Mouse (Mus musculus): ENCODE data around the gene Tspan9. TPM values are rescaled to one million over a fixed set of nuclear protein-coding genes. Genes with fewer than 3 reads are reported as not detected.

Gene Tspan9
- 17.7 and 19.6 TPM in 2 replicates for polyA plus RNA-seq (2015; fragmentation: Nextera tagmentation; extraction: Ambion mirVana)

GRCm38 (mm10) chr6:128143390-128144020, at the start of gene Tspan9:
TSS of gene Tspan9 (minus strand) at chr6:128143594.
- peak within 1 kb of the TSS; percentile 69; the same call in 1 of the 2 replicates for H3K27ac ChIP-seq (ENCODE audit: low read depth)

GRCm38 (mm10) chr6:128183521-128183920, 40.1 kb upstream of the Tspan9 start:
- DNase-seq (no peak), ATAC-seq (no peak)
- TF ChIP-seq EP300 (IDR thresholded peaks at IDR 0.05; ENCODE audit: low read depth) (no peak), CTCF (IDR thresholded peaks at IDR 0.05; ENCODE audit: low read depth) (0 out of 2 replicates have a peak, but pooled peaks have one; percentile 23)
- Histone ChIP-seq H3K9ac (replicated peaks) (no peak overlapping the region), H3K27ac (ENCODE audit: low read depth) (no peak overlapping the region), H3K4me1 (ENCODE audit: insufficient read depth) (no peaks in the 10 kb centered on the region), H3K4me3 (ENCODE audit: low read depth, low read length) (no peak overlapping the region), H3K36me3 (replicated peaks; ENCODE audit: insufficient read depth, low read length) (no peaks in the 10 kb centered on the region), H3K4me2 (ENCODE audit: low read depth, low read length) (no peak overlapping the region), H3K27me3 (ENCODE audit: insufficient read depth, low read length) (no peaks in the 10 kb centered on the region), H3K9me3 (ENCODE audit: low read length) (no peaks in the 10 kb centered on the region)
- WGBS (ENCODE audit: insufficient replicate concordance): 49% methylated on average over 2 of the region's 2 CpGs

More at GRCm38 (mm10) chr6:128143390-128144020, at the start of gene Tspan9:
- Histone ChIP-seq H3K9ac (replicated peaks) (peak within 1 kb of the TSS; percentile 65), H3K4me1 (ENCODE audit: insufficient read depth) (peaks cover 4% of the 10 kb centered on the region; the same call in 1 of the 2 replicates), H3K4me3 (ENCODE audit: low read depth, low read length) (peak within 1 kb of the TSS; percentile 63), H3K9me3 (ENCODE audit: low read length) (no peaks in the 10 kb centered on the region), H3K27me3 (ENCODE audit: insufficient read depth, low read length) (peaks cover 3% of the 10 kb centered on the region; the same call in 1 of the 2 replicates), H3K4me2 (ENCODE audit: low read depth, low read length) (peak within 1 kb of the TSS; percentile 87), H3K36me3 (replicated peaks; ENCODE audit: insufficient read depth, low read length) (no peaks in the 10 kb centered on the region)
- WGBS (ENCODE audit: insufficient replicate concordance): under 1% methylated on average over 26 of the region's 56 CpGs
- DNase-seq (peak; percentile 83), ATAC-seq (peak; percentile 93)
- TF ChIP-seq CTCF (IDR thresholded peaks at IDR 0.05; ENCODE audit: low read depth) (no peak), EP300 (IDR thresholded peaks at IDR 0.05; ENCODE audit: low read depth) (no peak)

- Histone ChIP-seq H3K36me3 (replicated peaks; ENCODE audit: insufficient read depth, low read length) (no peaks in the 10 kb centered on the region), H3K9me3 (ENCODE audit: low read length) (no peaks in the 10 kb centered on the region), H3K9ac (replicated peaks) (no peak overlapping the region), H3K4me1 (ENCODE audit: insufficient read depth) (no peaks in the 10 kb centered on the region), H3K4me2 (ENCODE audit: low read depth, low read length) (no peak overlapping the region), H3K27ac (ENCODE audit: low read depth) (no peak overlapping the region), H3K27me3 (ENCODE audit: insufficient read depth, low read length) (no peaks in the 10 kb centered on the region), H3K4me3 (ENCODE audit: low read depth, low read length) (no peak overlapping the region)
- DNase-seq: no peak
- TF ChIP-seq EP300 (IDR thresholded peaks at IDR 0.05; ENCODE audit: low read depth) (no peak), CTCF (IDR thresholded peaks at IDR 0.05; ENCODE audit: low read depth) (no peak)
- ATAC-seq: no peak
- 61% methylated on average over 5 of the region's 5 CpGs for WGBS (ENCODE audit: insufficient replicate concordance)
These were observed 37.8 kb upstream of the Tspan9 start for GRCm38 (mm10) chr6:128181176-128181575.

- WGBS (ENCODE audit: insufficient replicate concordance): 83% methylated on average over 1 of the region's 1 CpGs
- Histone ChIP-seq H3K36me3 (replicated peaks; ENCODE audit: insufficient read depth, low read length) (no peaks in the 10 kb centered on the region), H3K4me2 (ENCODE audit: low read depth, low read length) (no peak overlapping the region), H3K4me3 (ENCODE audit: low read depth, low read length) (no peak overlapping the region), H3K9me3 (ENCODE audit: low read length) (no peaks in the 10 kb centered on the region), H3K9ac (replicated peaks) (no peak overlapping the region), H3K4me1 (ENCODE audit: insufficient read depth) (no peaks in the 10 kb centered on the region), H3K27me3 (ENCODE audit: insufficient read depth, low read length) (no peaks in the 10 kb centered on the region), H3K27ac (ENCODE audit: low read depth) (no peak overlapping the region)
- DNase-seq: no peak
- no peak for ATAC-seq
- TF ChIP-seq EP300 (IDR thresholded peaks at IDR 0.05; ENCODE audit: low read depth): no peak
- no peak for TF ChIP-seq CTCF (IDR thresholded peaks at IDR 0.05; ENCODE audit: low read depth)
These were observed 36.3 kb upstream of the Tspan9 start for GRCm38 (mm10) chr6:128179651-128180050.

- TF ChIP-seq EP300 (IDR thresholded peaks at IDR 0.05; ENCODE audit: low read depth): no peak
- TF ChIP-seq CTCF (IDR thresholded peaks at IDR 0.05; ENCODE audit: low read depth): peak; percentile 41
- H3K36me3 ChIP-seq (replicated peaks; ENCODE audit: insufficient read depth, low read length): no peaks in the 10 kb centered on the region
These were observed 35.9 kb upstream of the Tspan9 start for GRCm38 (mm10) chr6:128179247-128179646.

GRCm38 (mm10) chr6:128178681-128179080, 35.3 kb upstream of the Tspan9 start:
- no peaks in the 10 kb centered on the region for H3K36me3 ChIP-seq (replicated peaks; ENCODE audit: insufficient read depth, low read length)
- WGBS (ENCODE audit: insufficient replicate concordance): 72% methylated on average over 2 of the region's 2 CpGs
- H3K27ac ChIP-seq (ENCODE audit: low read depth): no peak overlapping the region
- no peak overlapping the region for H3K4me3 ChIP-seq (ENCODE audit: low read depth, low read length)
- DNase-seq (no peak), ATAC-seq (no peak)
- no peaks in the 10 kb centered on the region for H3K27me3 ChIP-seq (ENCODE audit: insufficient read depth, low read length)
- H3K4me1 ChIP-seq (ENCODE audit: insufficient read depth): no peaks in the 10 kb centered on the region
- H3K9ac ChIP-seq (replicated peaks): no peak overlapping the region
- H3K9me3 ChIP-seq (ENCODE audit: low read length): no peaks in the 10 kb centered on the region
- no peak overlapping the region for H3K4me2 ChIP-seq (ENCODE audit: low read depth, low read length)
- TF ChIP-seq CTCF (IDR thresholded peaks at IDR 0.05; ENCODE audit: low read depth): no peak

More at GRCm38 (mm10) chr6:128179247-128179646, 35.9 kb upstream of the Tspan9 start:
- no peak overlapping the region for H3K4me2 ChIP-seq (ENCODE audit: low read depth, low read length)
- H3K9me3 ChIP-seq (ENCODE audit: low read length): no peaks in the 10 kb centered on the region
- no peaks in the 10 kb centered on the region for H3K27me3 ChIP-seq (ENCODE audit: insufficient read depth, low read length)
- H3K4me1 ChIP-seq (ENCODE audit: insufficient read depth): no peaks in the 10 kb centered on the region
- H3K27ac ChIP-seq (ENCODE audit: low read depth): no peak overlapping the region
- no peak overlapping the region for H3K4me3 ChIP-seq (ENCODE audit: low read depth, low read length)
- ATAC-seq (no peak), DNase-seq (no peak)
- 59% methylated on average over 5 of the region's 5 CpGs for WGBS (ENCODE audit: insufficient replicate concordance)
- no peak overlapping the region for H3K9ac ChIP-seq (replicated peaks)

Measured in liver, postnatal 0 days (tissue).